Mouse (Mus musculus) mouse embryonic stem cell (cell line): ENCODE data around the gene Lsm14a.
"Not testable (repeated sequence)": the region's sequence is repeated elsewhere in the genome, so short reads cannot be mapped to it uniquely, and the experiment has no call there.

Source experiments
- in situ Hi-C, 2 experiments: fragments of 300-500 bp; cut with MboI; formaldehyde crosslinking; loops; 1 replicate in 1 of 2; 3 replicates in 1 of 2; pipeline ENCODE4 v1.14.3; 2019 to 2020; ENCODE audit warnings: low sequenced_read_pairs in 2 of 2, low pct_unique_long_range_greater_than_20kb in 1 of 2, mixed read lengths in 1 of 2; ENCODE audit not compliant: unreplicated experiment in 1 of 2

The Lsm14a gene

GRCm38 (mm10) chr7:34382803-34383202, 10.3 kb downstream of the Lsm14a start:
- in situ Hi-C loops, result no loop called here

GRCm38 (mm10) chr7:34381733-34382132, 11.4 kb downstream of the Lsm14a start:
- in situ Hi-C loops, result no loop called here

GRCm38 (mm10) chr7:34380311-34380710, 12.8 kb downstream of the Lsm14a start:
- in situ Hi-C loops, result no loop called here

GRCm38 (mm10) chr7:34373906-34374305, 19.2 kb downstream of the Lsm14a start:
- in situ Hi-C loops, result loop anchor here in 1 of 2 experiments (10.0 kb wide), 1 partner anchor 59 kb away; the partner anchor contains the start of gene 4931406P16Rik

GRCm38 (mm10) chr7:34355629-34356028, 37.5 kb downstream of the Lsm14a start:
- in situ Hi-C loops, result no loop called here

- in situ Hi-C loops, result no loop called here
Measured at GRCm38 (mm10) chr7:34351997-34352396, 41.1 kb downstream of the Lsm14a start.

- in situ Hi-C loops, result no loop called here
Measured at GRCm38 (mm10) chr7:34350166-34350565, 42.9 kb downstream of the Lsm14a start.

- in situ Hi-C loops, result no loop called here
Measured at GRCm38 (mm10) chr7:34348011-34348410, 45.1 kb downstream of the Lsm14a start.

GRCm38 (mm10) chr7:34347041-34347440, 46.1 kb downstream of the Lsm14a start:
- in situ Hi-C loops, result no loop called here

- in situ Hi-C loops, result no loop called here
Measured at GRCm38 (mm10) chr7:34346505-34346904, 46.6 kb downstream of the Lsm14a start.

- in situ Hi-C loops, result no loop called here
Measured at GRCm38 (mm10) chr7:34342040-34342793, 50.9 kb downstream of the Lsm14a start.

GRCm38 (mm10) chr7:34340841-34341240, 52.3 kb downstream of the Lsm14a start:
- in situ Hi-C loops, result no loop called here

- in situ Hi-C loops, result no loop called here
Measured at GRCm38 (mm10) chr7:34339164-34339489, 54.0 kb downstream of the Lsm14a start.

GRCm38 (mm10) chr7:34338445-34339163, 54.5 kb downstream of the Lsm14a start:
- in situ Hi-C loops, result no loop called here

GRCm38 (mm10) chr7:34337268-34337667, 55.8 kb downstream of the Lsm14a start:
- in situ Hi-C loops, result no loop called here

- in situ Hi-C loops, result not testable (repeated sequence)
Measured at GRCm38 (mm10) chr7:34336545-34336944, 56.6 kb downstream of the Lsm14a start.

GRCm38 (mm10) chr7:34327493-34327892, 65.6 kb downstream of the Lsm14a start:
- in situ Hi-C loops, result no loop called here

GRCm38 (mm10) chr7:34324857-34325256, 68.3 kb downstream of the Lsm14a start:
- in situ Hi-C loops, result no loop called here

- in situ Hi-C loops, result no loop called here
Measured at GRCm38 (mm10) chr7:34324005-34324404, 69.1 kb downstream of the Lsm14a start.

- in situ Hi-C loops, result no loop called here
Measured at GRCm38 (mm10) chr7:34323351-34323750, 69.8 kb downstream of the Lsm14a start.
